Mouse (Mus musculus): ENCODE measurements at regions not wholly inside any gene's neighbourhood (a gene's known extent, or its start where the extent isn't known, plus 50 kb on each side); places are given as distances from the start of the nearest gene placed in this dataset.

DNA sequence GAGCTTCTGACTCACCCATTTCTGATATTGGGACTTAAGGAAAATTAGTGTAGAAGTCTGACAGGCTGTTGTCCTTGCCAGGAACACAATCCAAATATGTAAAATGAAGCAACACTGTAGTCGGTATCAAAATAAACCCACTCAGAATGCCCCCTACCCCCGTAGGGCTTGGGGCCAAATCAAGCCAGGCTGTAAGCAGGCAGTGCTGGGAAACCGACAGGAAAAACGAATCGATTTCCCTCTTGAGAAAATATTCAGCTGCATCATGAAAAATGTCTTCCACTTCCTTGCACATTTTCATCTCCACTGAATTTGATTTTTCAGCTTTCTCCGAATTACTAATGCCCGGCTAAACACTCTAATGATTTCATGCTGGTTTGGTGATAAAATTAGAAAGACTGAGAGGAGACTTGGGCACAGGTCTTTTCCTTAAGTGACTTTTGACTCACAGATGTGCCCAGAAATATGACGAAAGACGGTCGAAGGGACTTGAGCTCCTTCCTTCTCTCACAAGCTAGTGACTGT, 485.7 kb downstream of the Fat4 start:
- TF ChIP-seq MAX (IDR thresholded peaks at IDR 0.05; ENCODE audit: low read length) = no peak
- TF ChIP-seq HCFC1 (IDR thresholded peaks at IDR 0.05; ENCODE audit: low read depth, low read length) = no peak
- TF ChIP-seq POLR2AphosphoS2 (IDR thresholded peaks at IDR 0.05; ENCODE audit: low read depth, low read length) = no peak
- no peak for TF ChIP-seq CTCF (conservative IDR thresholded peaks at IDR 0.05 in 1 of 2, IDR thresholded peaks at IDR 0.05 in 1 of 2; ENCODE audit: low read depth in 2 of 2, low read length in 2 of 2)
- TF ChIP-seq SIN3A (IDR thresholded peaks at IDR 0.05; ENCODE audit: low read length) = no peak
- no peak for TF ChIP-seq JUND (conservative IDR thresholded peaks at IDR 0.05; ENCODE audit: low read depth, low read length)
- no peak for TF ChIP-seq POLR2A (IDR thresholded peaks at IDR 0.05; ENCODE audit: low read depth, low read length)
- TF ChIP-seq E2F4 (IDR thresholded peaks at IDR 0.05; ENCODE audit: insufficient replicate concordance, low read depth, low read length) = no peak
- TF ChIP-seq EP300 (IDR thresholded peaks at IDR 0.05; ENCODE audit: low read length) = no peak
- TF ChIP-seq TCF12 (IDR thresholded peaks at IDR 0.05; ENCODE audit: low read depth, low read length) = no peak
- TF ChIP-seq UBTF (IDR thresholded peaks at IDR 0.05; ENCODE audit: low read depth, low read length) = no peak
- no peak for TF ChIP-seq NELFE (IDR thresholded peaks at IDR 0.05; ENCODE audit: low read depth, low read length)
